Mouse (Mus musculus): ENCODE results near the gene Prelid1. TPM values are rescaled to one million over a fixed set of nuclear protein-coding genes. Genes with fewer than 3 reads are reported as not detected.
A peak's percentile ranks its signal among the peaks of the same experiment; 100 is the strongest.

Prelid1 gene
- total and polyA plus RNA-seq, 3 experiments = 203 to 630 TPM; not detected in 1

GRCm38 (mm10) chr13:55322130-55322825 is 2.0 kb downstream of the Prelid1 start (continued):
- peak; percentile 19 to 61 (median 43); a peak in 5 of 6 replicates for TF ChIP-seq CTCF (IDR thresholded peaks at IDR 0.05 in 2 of 3, conservative IDR thresholded peaks at IDR 0.05 in 1 of 3; ENCODE audit: control insufficient read depth in 1 of 3, insufficient read depth in 1 of 3, low read depth in 2 of 3, low read length in 3 of 3, poor library complexity in 1 of 3, severe bottlenecking in 1 of 3)
- TF ChIP-seq MYC (IDR thresholded peaks at IDR 0.05; ENCODE audit: low read depth, low read length) = no peak
- TF ChIP-seq JUND (IDR thresholded peaks at IDR 0.05; ENCODE audit: low read depth, low read length) = no peak
- no peak for TF ChIP-seq UBTF (IDR thresholded peaks at IDR 0.05; ENCODE audit: borderline replicate concordance, insufficient read depth, low read depth, low read length)
- no peak for TF ChIP-seq CHD1 (IDR thresholded peaks at IDR 0.05; ENCODE audit: low read depth, low read length)
- no peak for TF ChIP-seq USF1 (IDR thresholded peaks at IDR 0.05; ENCODE audit: low read depth, low read length)
- no peak for TF ChIP-seq ETS1 (IDR thresholded peaks at IDR 0.05; ENCODE audit: low read depth, low read length)

DNA sequence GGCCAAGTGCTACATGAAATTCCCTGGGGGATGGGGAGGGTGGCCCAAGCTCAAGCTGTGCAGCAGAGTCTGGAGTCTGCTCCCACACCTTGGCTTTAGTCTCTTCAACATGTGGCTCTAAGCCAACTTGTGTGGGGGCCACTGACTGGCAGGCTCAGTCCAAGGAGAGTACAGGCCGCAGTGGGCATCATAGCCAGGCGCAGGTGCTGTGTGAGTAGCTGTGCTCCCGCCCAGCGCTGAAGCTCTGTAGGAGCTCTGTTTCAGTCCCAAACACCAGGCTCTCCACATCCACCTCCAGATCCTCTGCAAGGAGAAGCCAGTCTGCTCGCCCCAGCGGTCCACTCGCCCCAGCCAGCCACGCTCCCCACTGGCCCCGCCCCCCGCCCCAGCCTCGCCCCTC is 5.3 kb downstream of the Prelid1 start:
- H3K27me3 ChIP-seq (ENCODE audit: control insufficient read depth in 1 of 2, insufficient read depth in 2 of 2, low read length in 2 of 2) = no peaks in the 10 kb centered on the region
- DNase-seq (ENCODE audit: low read depth, low spot score) = no peak
- peaks cover 4 to 13% of the 10 kb centered on the region in 2 experiments; a peak in 3 of 4 replicates for H3K36me3 ChIP-seq (ENCODE audit: control insufficient read depth in 1 of 2, insufficient read depth in 2 of 2, low read length in 2 of 2)
- peaks cover 29% of the 10 kb centered on the region for H3K79me2 ChIP-seq (ENCODE audit: control insufficient read depth, insufficient read depth, low read length, poor library complexity)
- TF ChIP-seq POLR2AphosphoS2 (IDR thresholded peaks at IDR 0.05; ENCODE audit: low read length) (0 out of 2 replicates have a peak, but pooled peaks have one; percentile 11), MAZ (IDR thresholded peaks at IDR 0.05; ENCODE audit: low read depth, low read length) (no peak), ZNF384 (IDR thresholded peaks at IDR 0.05; ENCODE audit: low read depth, low read length) (no peak)
- no peaks in the 10 kb centered on the region for H3K9me3 ChIP-seq (replicated peaks; ENCODE audit: insufficient read depth, low read length)
- no peak overlapping the region for H3K27ac ChIP-seq (ENCODE audit: control insufficient read depth, low read depth, low read length)
- H3K4me3 ChIP-seq (ENCODE audit: control insufficient read depth in 1 of 2, insufficient read depth in 1 of 2, low read depth in 2 of 2, low read length in 2 of 2) = no peak overlapping the region
- no peak overlapping the region for H3K9ac ChIP-seq (ENCODE audit: control insufficient read depth, low read depth, low read length, poor library complexity, severe bottlenecking)
- peaks cover 0 to 23% of the 10 kb centered on the region in 2 experiments; a peak in 2 of 4 replicates for H3K4me1 ChIP-seq (ENCODE audit: control insufficient read depth in 1 of 2, insufficient read depth in 2 of 2, low read length in 2 of 2)

- no peak for TF ChIP-seq TBP (IDR thresholded peaks at IDR 0.05; ENCODE audit: low read depth, low read length)
- TF ChIP-seq BHLHE40 (IDR thresholded peaks at IDR 0.05; ENCODE audit: borderline replicate concordance, low read depth, low read length) = no peak
- peak; percentile 39 for DNase-seq (ENCODE audit: low read depth, low spot score)
- Histone ChIP-seq H3K36me3 (ENCODE audit: control insufficient read depth in 1 of 2, insufficient read depth in 2 of 2, low read length in 2 of 2) (peaks cover 4 to 9% of the 10 kb centered on the region in 2 experiments; a peak in 2 of 4 replicates), H3K27me3 (ENCODE audit: control insufficient read depth in 1 of 2, insufficient read depth in 2 of 2, low read length in 2 of 2) (no peaks in the 10 kb centered on the region), H3K79me2 (ENCODE audit: control insufficient read depth, insufficient read depth, low read length, poor library complexity) (peaks cover 14% of the 10 kb centered on the region), H3K9me3 (replicated peaks; ENCODE audit: insufficient read depth, low read length) (no peaks in the 10 kb centered on the region), H3K9ac (ENCODE audit: control insufficient read depth, low read depth, low read length, poor library complexity, severe bottlenecking) (no peak overlapping the region), H3K4me3 (ENCODE audit: control insufficient read depth in 1 of 2, insufficient read depth in 1 of 2, low read depth in 2 of 2, low read length in 2 of 2) (no peak overlapping the region), H3K4me1 (ENCODE audit: control insufficient read depth in 1 of 2, insufficient read depth in 2 of 2, low read length in 2 of 2) (peaks cover 0 to 17% of the 10 kb centered on the region in 2 experiments; a peak in 2 of 4 replicates), H3K27ac (ENCODE audit: control insufficient read depth, low read depth, low read length) (no peak overlapping the region)
Observed at GRCm38 (mm10) chr13:55327169-55327568, 6.9 kb downstream of the Prelid1 start.

Data from MEL (cell line).